Mouse (Mus musculus): ENCODE measurements around the gene Otud7a. TPM values are rescaled to one million over a fixed set of nuclear protein-coding genes. Genes with fewer than 3 reads are reported as not detected.
A peak's percentile ranks its signal among the peaks of the same experiment; 100 is the strongest.

Otud7a gene
- polyA plus RNA-seq, 1 experiment: 16.0 TPM

GRCm38 (mm10) chr7:63754573-63755475 lies 310.3 kb downstream of the Otud7a start:
- TF ChIP-seq POLR2A (IDR thresholded peaks at IDR 0.05; ENCODE audit: borderline replicate concordance, extremely low read depth, insufficient read depth, insufficient read length, poor library complexity, severe bottlenecking) (no peak), CTCF (IDR thresholded peaks at IDR 0.05; ENCODE audit: borderline replicate concordance, extremely low read depth, insufficient read depth, insufficient read length) (no peak)
- peak; percentile 37 for DNase-seq (ENCODE audit: low read depth)

GRCm38 (mm10) chr7:63755476-63755948 lies 311.0 kb downstream of the Otud7a start:
- TF ChIP-seq CTCF (IDR thresholded peaks at IDR 0.05; ENCODE audit: borderline replicate concordance, extremely low read depth, insufficient read depth, insufficient read length) (peak; percentile 82), POLR2A (IDR thresholded peaks at IDR 0.05; ENCODE audit: borderline replicate concordance, extremely low read depth, insufficient read depth, insufficient read length, poor library complexity, severe bottlenecking) (no peak)
- DNase-seq (ENCODE audit: low read depth): peak; percentile 92

- DNase-seq (ENCODE audit: low read depth): no peak
- no peak for TF ChIP-seq POLR2A (IDR thresholded peaks at IDR 0.05; ENCODE audit: borderline replicate concordance, extremely low read depth, insufficient read depth, insufficient read length, poor library complexity, severe bottlenecking)
- TF ChIP-seq CTCF (IDR thresholded peaks at IDR 0.05; ENCODE audit: borderline replicate concordance, extremely low read depth, insufficient read depth, insufficient read length): no peak
Measured at GRCm38 (mm10) chr7:63757136-63757677, 312.7 kb downstream of the Otud7a start.

GRCm38 (mm10) chr7:63757678-63758239 lies 313.2 kb downstream of the Otud7a start:
- TF ChIP-seq POLR2A (IDR thresholded peaks at IDR 0.05; ENCODE audit: borderline replicate concordance, extremely low read depth, insufficient read depth, insufficient read length, poor library complexity, severe bottlenecking): no peak
- no peak for TF ChIP-seq CTCF (IDR thresholded peaks at IDR 0.05; ENCODE audit: borderline replicate concordance, extremely low read depth, insufficient read depth, insufficient read length)
- DNase-seq (ENCODE audit: low read depth): peak; percentile 53

- no peak for TF ChIP-seq POLR2A (IDR thresholded peaks at IDR 0.05; ENCODE audit: borderline replicate concordance, extremely low read depth, insufficient read depth, insufficient read length, poor library complexity, severe bottlenecking)
- DNase-seq (ENCODE audit: low read depth): peak; percentile 77
Measured at GRCm38 (mm10) chr7:63758240-63758826, 313.8 kb downstream of the Otud7a start.

- TF ChIP-seq POLR2A (IDR thresholded peaks at IDR 0.05; ENCODE audit: borderline replicate concordance, extremely low read depth, insufficient read depth, insufficient read length, poor library complexity, severe bottlenecking) (no peak), CTCF (IDR thresholded peaks at IDR 0.05; ENCODE audit: borderline replicate concordance, extremely low read depth, insufficient read depth, insufficient read length) (no peak)
- no peak for DNase-seq (ENCODE audit: low read depth)
Measured at GRCm38 (mm10) chr7:63759606-63760005, 315.1 kb downstream of the Otud7a start.

GRCm38 (mm10) chr7:63762529-63762928 lies 318.0 kb downstream of the Otud7a start:
- DNase-seq (ENCODE audit: low read depth): no peak
- no peak for TF ChIP-seq CTCF (IDR thresholded peaks at IDR 0.05; ENCODE audit: borderline replicate concordance, extremely low read depth, insufficient read depth, insufficient read length)
- no peak for TF ChIP-seq POLR2A (IDR thresholded peaks at IDR 0.05; ENCODE audit: borderline replicate concordance, extremely low read depth, insufficient read depth, insufficient read length, poor library complexity, severe bottlenecking)

GRCm38 (mm10) chr7:63768398-63769029 lies 324.0 kb downstream of the Otud7a start:
- TF ChIP-seq CTCF (IDR thresholded peaks at IDR 0.05; ENCODE audit: borderline replicate concordance, extremely low read depth, insufficient read depth, insufficient read length) (no peak), POLR2A (IDR thresholded peaks at IDR 0.05; ENCODE audit: borderline replicate concordance, extremely low read depth, insufficient read depth, insufficient read length, poor library complexity, severe bottlenecking) (no peak)
- DNase-seq (ENCODE audit: low read depth): peak; percentile 62

- TF ChIP-seq POLR2A (IDR thresholded peaks at IDR 0.05; ENCODE audit: borderline replicate concordance, extremely low read depth, insufficient read depth, insufficient read length, poor library complexity, severe bottlenecking) (no peak), CTCF (IDR thresholded peaks at IDR 0.05; ENCODE audit: borderline replicate concordance, extremely low read depth, insufficient read depth, insufficient read length) (no peak)
- no peak for DNase-seq (ENCODE audit: low read depth)
Measured at GRCm38 (mm10) chr7:63773268-63773667, 328.7 kb downstream of the Otud7a start.

- DNase-seq (ENCODE audit: low read depth): peak; percentile 15
- no peak for TF ChIP-seq POLR2A (IDR thresholded peaks at IDR 0.05; ENCODE audit: borderline replicate concordance, extremely low read depth, insufficient read depth, insufficient read length, poor library complexity, severe bottlenecking)
- no peak for TF ChIP-seq CTCF (IDR thresholded peaks at IDR 0.05; ENCODE audit: borderline replicate concordance, extremely low read depth, insufficient read depth, insufficient read length)
Measured at GRCm38 (mm10) chr7:63774291-63774690, 329.7 kb downstream of the Otud7a start.

GRCm38 (mm10) chr7:63777328-63777727 lies 332.8 kb downstream of the Otud7a start:
- no peak for TF ChIP-seq POLR2A (IDR thresholded peaks at IDR 0.05; ENCODE audit: borderline replicate concordance, extremely low read depth, insufficient read depth, insufficient read length, poor library complexity, severe bottlenecking)
- TF ChIP-seq CTCF (IDR thresholded peaks at IDR 0.05; ENCODE audit: borderline replicate concordance, extremely low read depth, insufficient read depth, insufficient read length): no peak
- no peak for DNase-seq (ENCODE audit: low read depth)

Data from brain, embryonic 14.5 days (tissue).